Mouse (Mus musculus) stomach, embryonic 15.5 days (tissue): ENCODE measurements around the gene Pgf. TPM values are rescaled to one million over a fixed set of nuclear protein-coding genes. Genes with fewer than 3 reads are reported as not detected.
A peak's percentile ranks its signal among the peaks of the same experiment; 100 is the strongest.

ENCODE experiments used
- ATAC-seq: fragments of 200-750 bp; cut with Nextera tagmentation; 2 replicates; pipeline ENCODE4 v1.8.0; 2017; ENCODE audit warnings: low read depth, moderate number of reproducible peaks, moderate TSS enrichment; ENCODE audit not compliant: insufficient read depth, low FRiP score
- H3K27ac ChIP-seq: fragments of 300-500 bp; sonication (generic); 2 replicates; pipeline ENCODE4 v1.5.1; 2015; ENCODE audit warnings: mild to moderate bottlenecking, inconsistent platforms
- H3K27me3 ChIP-seq: fragments of 300-500 bp; sonication (generic); replicated peaks from 2 replicates; pipeline ENCODE4 v1.6.1; 2015; ENCODE audit warnings: inconsistent platforms
- H3K36me3 ChIP-seq: fragments of 300-500 bp; sonication (generic); 2 replicates; pipeline ENCODE4 v1.6.1; 2015; ENCODE audit warnings: inconsistent platforms
- H3K4me1 ChIP-seq: fragments of 300-500 bp; sonication (generic); 2 replicates; pipeline ENCODE4 v1.6.1; 2015; ENCODE audit warnings: inconsistent platforms
- H3K4me2 ChIP-seq: fragments of 300-500 bp; sonication (generic); 2 replicates; pipeline ENCODE4 v1.6.1; 2015; ENCODE audit warnings: mild to moderate bottlenecking, inconsistent platforms
- H3K4me3 ChIP-seq: fragments of 300-500 bp; sonication (generic); replicated peaks from 2 replicates; pipeline ENCODE4 v1.5.1; 2015; ENCODE audit warnings: inconsistent platforms
- H3K9ac ChIP-seq: fragments of 300-500 bp; sonication (generic); 2 replicates; pipeline ENCODE4 v1.6.1; 2015; ENCODE audit warnings: inconsistent platforms
- H3K9me3 ChIP-seq: fragments of 300-500 bp; sonication (generic); 2 replicates; pipeline ENCODE4 v1.6.1; 2016; ENCODE audit warnings: inconsistent platforms
- WGBS: fragments of 180-500 bp; shearing (Covaris S2); methylation state at CpG from one replicate; pipeline ENCODE4 v1.1.7; 2015; 5-methylcytosine and 5-hydroxymethylcytosine counted together
- polyA plus RNA-seq: library from polyadenylated mRNA; unstranded; fragments of >200 nt; fragmentation: Nextera tagmentation; extraction: Ambion mirVana; gene quantifications from 2 replicates; pipeline ENCODE4 v1.2.1, GENCODE M21; 2015

The Pgf gene
- polyA plus RNA-seq, 1 experiment from 2014 or later, result 14.7 TPM

- 85% methylated on average over 11 of the region's 11 CpGs for WGBS
- Histone ChIP-seq H3K4me3 (no peak overlapping the region), H3K4me1 (peaks cover 25% of the 10 kb centered on the region), H3K4me2 (no peak overlapping the region), H3K27me3 (no peaks in the 10 kb centered on the region), H3K27ac (no peak overlapping the region), H3K36me3 (peaks cover 3% of the 10 kb centered on the region; the same call in 1 of the 2 replicates), H3K9me3 (no peaks in the 10 kb centered on the region), H3K9ac (no peak overlapping the region)
- ATAC-seq, result no peak
Measured at GRCm38 (mm10) chr12:85170284-85170947, 7.2 kb downstream of the Pgf start.

GRCm38 (mm10) chr12:85169877-85170276 is 7.7 kb downstream of the Pgf start:
- Histone ChIP-seq H3K27ac (no peak overlapping the region), H3K36me3 (peaks cover 3% of the 10 kb centered on the region; the same call in 1 of the 2 replicates), H3K9me3 (no peaks in the 10 kb centered on the region), H3K4me1 (peaks cover 19% of the 10 kb centered on the region; the same call in 1 of the 2 replicates), H3K4me2 (0 out of 2 replicates have a peak overlapping the region, but pooled peaks have one; percentile 29), H3K27me3 (no peaks in the 10 kb centered on the region), H3K4me3 (no peak overlapping the region), H3K9ac (no peak overlapping the region)
- WGBS, result 72% methylated on average over 3 of the region's 3 CpGs
- no peak for ATAC-seq

GRCm38 (mm10) chr12:85169117-85169858 is 8.3 kb downstream of the Pgf start:
- ATAC-seq, result peak; percentile 57; the same call in 1 of the 2 replicates
- no peaks in the 10 kb centered on the region for H3K27me3 ChIP-seq
- peaks cover 3% of the 10 kb centered on the region; the same call in 1 of the 2 replicates for H3K36me3 ChIP-seq
- H3K4me2 ChIP-seq, result peak overlapping the region; percentile 29; the same call in 1 of the 2 replicates
- no peak overlapping the region for H3K9ac ChIP-seq
- 31% methylated on average over 27 of the region's 27 CpGs for WGBS
- H3K27ac ChIP-seq, result no peak overlapping the region
- H3K4me3 ChIP-seq, result peak overlapping the region; percentile 10; the same call in 1 of the 2 replicates
- peaks cover 17% of the 10 kb centered on the region; the same call in 1 of the 2 replicates for H3K4me1 ChIP-seq
- no peaks in the 10 kb centered on the region for H3K9me3 ChIP-seq

GRCm38 (mm10) chr12:85166631-85167030 is 11.0 kb downstream of the Pgf start:
- no peak for ATAC-seq
- H3K4me2 ChIP-seq, result no peak overlapping the region
- H3K36me3 ChIP-seq, result no peaks in the 10 kb centered on the region; the same call in 1 of the 2 replicates
- no peak overlapping the region for H3K27ac ChIP-seq
- WGBS, result 86% methylated on average over 9 of the region's 9 CpGs
- H3K27me3 ChIP-seq, result no peaks in the 10 kb centered on the region
- no peak overlapping the region for H3K9ac ChIP-seq
- H3K9me3 ChIP-seq, result no peaks in the 10 kb centered on the region
- H3K4me3 ChIP-seq, result no peak overlapping the region
- peaks cover 8% of the 10 kb centered on the region; the same call in 1 of the 2 replicates for H3K4me1 ChIP-seq

GRCm38 (mm10) chr12:85164996-85165395 is 12.6 kb downstream of the Pgf start:
- H3K36me3 ChIP-seq, result no peaks in the 10 kb centered on the region; the same call in 1 of the 2 replicates
- no peaks in the 10 kb centered on the region for H3K9me3 ChIP-seq
- 73% methylated on average over 5 of the region's 5 CpGs for WGBS
- H3K9ac ChIP-seq, result no peak overlapping the region
- H3K27me3 ChIP-seq, result no peaks in the 10 kb centered on the region
- H3K4me2 ChIP-seq, result no peak overlapping the region
- ATAC-seq, result no peak
- peaks cover 7% of the 10 kb centered on the region; the same call in 1 of the 2 replicates for H3K4me1 ChIP-seq
- H3K4me3 ChIP-seq, result no peak overlapping the region
- no peak overlapping the region for H3K27ac ChIP-seq

DNA sequence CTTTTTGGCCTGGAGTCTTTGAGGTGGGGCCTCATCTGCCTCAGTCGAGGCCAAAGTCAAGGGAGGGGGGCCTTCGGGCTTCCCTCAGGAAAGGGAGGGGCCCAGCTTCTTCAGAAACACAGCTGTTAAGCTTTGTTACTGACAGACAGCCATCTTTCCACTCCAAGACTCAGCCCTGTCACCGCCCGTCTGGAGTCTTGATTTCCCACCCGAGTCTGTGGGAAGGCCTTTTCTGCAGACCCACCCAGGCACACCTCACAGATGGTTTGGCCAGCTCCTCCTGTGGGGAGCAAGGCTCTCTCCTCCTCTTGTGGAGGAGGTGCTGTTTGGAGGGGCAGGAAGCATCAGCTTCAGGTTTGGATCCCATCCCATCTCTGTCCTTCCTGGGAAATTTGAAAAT is 18.0 kb downstream of the Pgf start:
- Histone ChIP-seq H3K9me3 (no peaks in the 10 kb centered on the region), H3K4me3 (no peak overlapping the region), H3K4me1 (peaks cover 4% of the 10 kb centered on the region; the same call in 1 of the 2 replicates), H3K9ac (no peak overlapping the region), H3K4me2 (no peak overlapping the region), H3K36me3 (no peaks in the 10 kb centered on the region), H3K27me3 (no peaks in the 10 kb centered on the region), H3K27ac (no peak overlapping the region)
- ATAC-seq, result no peak; the same call in 1 of the 2 replicates
- 64% methylated on average over 5 of the region's 5 CpGs for WGBS

DNA sequence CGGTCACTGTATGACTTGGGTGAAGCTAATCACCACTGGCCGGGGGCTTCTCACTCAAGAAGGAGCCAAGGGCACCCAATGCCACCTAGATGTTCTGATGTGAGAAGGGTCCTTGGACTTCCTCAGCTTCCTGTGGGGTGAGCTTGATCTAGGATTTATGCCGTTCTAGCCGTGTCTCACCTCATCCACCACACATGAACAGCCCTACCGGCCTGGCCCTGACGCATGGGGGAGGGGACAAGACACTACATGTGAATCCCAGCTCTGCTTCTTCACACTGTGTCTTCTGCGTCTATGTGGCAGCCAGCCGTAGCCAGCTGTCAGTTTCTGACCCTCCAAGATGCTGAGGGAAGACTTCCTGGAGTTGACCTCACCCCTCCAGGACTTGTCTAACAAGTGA is 18.8 kb downstream of the Pgf start:
- Histone ChIP-seq H3K4me3 (no peak overlapping the region), H3K36me3 (no peaks in the 10 kb centered on the region), H3K9ac (no peak overlapping the region), H3K4me1 (peaks cover 4% of the 10 kb centered on the region; the same call in 1 of the 2 replicates), H3K27me3 (no peaks in the 10 kb centered on the region), H3K9me3 (no peaks in the 10 kb centered on the region), H3K27ac (no peak overlapping the region), H3K4me2 (no peak overlapping the region)
- ATAC-seq, result no peak
- 91% methylated on average over 8 of the region's 8 CpGs for WGBS

GRCm38 (mm10) chr12:85157797-85158460 is 19.7 kb downstream of the Pgf start:
- Histone ChIP-seq H3K9ac (no peak overlapping the region), H3K27ac (no peak overlapping the region), H3K27me3 (no peaks in the 10 kb centered on the region), H3K9me3 (no peaks in the 10 kb centered on the region), H3K36me3 (no peaks in the 10 kb centered on the region), H3K4me1 (peaks cover 4% of the 10 kb centered on the region; the same call in 1 of the 2 replicates), H3K4me3 (no peak overlapping the region), H3K4me2 (no peak overlapping the region)
- ATAC-seq, result no peak
- 85% methylated on average over 14 of the region's 14 CpGs for WGBS

GRCm38 (mm10) chr12:85156324-85156723 is 21.3 kb downstream of the Pgf start:
- Histone ChIP-seq H3K27me3 (0 out of 2 replicates have a peak, but pooled peaks cover 4% of the 10 kb centered on the region), H3K27ac (0 out of 2 replicates have a peak overlapping the region, but pooled peaks have one; percentile 44), H3K9ac (no peak overlapping the region), H3K9me3 (no peaks in the 10 kb centered on the region), H3K4me1 (peaks cover 7% of the 10 kb centered on the region; the same call in 1 of the 2 replicates), H3K4me2 (no peak overlapping the region), H3K36me3 (no peaks in the 10 kb centered on the region), H3K4me3 (no peak overlapping the region)
- 19% methylated on average over 6 of the region's 6 CpGs for WGBS
- no peak for ATAC-seq

DNA sequence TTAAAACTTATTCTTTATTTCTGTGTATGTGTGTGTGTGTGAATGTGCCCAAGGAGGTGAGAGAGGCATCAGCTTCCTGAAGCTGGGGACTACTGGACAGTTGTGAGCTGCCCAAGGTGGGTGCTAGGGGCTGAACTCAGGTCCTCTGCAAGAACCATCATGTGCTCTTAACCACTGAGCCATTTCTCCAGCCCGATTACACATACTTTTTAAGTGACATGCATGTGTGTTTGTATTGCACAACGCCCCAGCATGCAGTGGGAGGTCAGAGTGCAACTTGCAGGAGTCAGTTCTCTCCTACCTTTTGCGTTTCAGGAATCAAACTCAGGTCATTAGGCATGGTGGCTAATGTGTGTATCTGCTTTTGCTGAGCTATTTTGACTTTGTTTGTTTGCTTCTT is 24.6 kb downstream of the Pgf start:
- H3K27ac ChIP-seq, result no peak overlapping the region

DNA sequence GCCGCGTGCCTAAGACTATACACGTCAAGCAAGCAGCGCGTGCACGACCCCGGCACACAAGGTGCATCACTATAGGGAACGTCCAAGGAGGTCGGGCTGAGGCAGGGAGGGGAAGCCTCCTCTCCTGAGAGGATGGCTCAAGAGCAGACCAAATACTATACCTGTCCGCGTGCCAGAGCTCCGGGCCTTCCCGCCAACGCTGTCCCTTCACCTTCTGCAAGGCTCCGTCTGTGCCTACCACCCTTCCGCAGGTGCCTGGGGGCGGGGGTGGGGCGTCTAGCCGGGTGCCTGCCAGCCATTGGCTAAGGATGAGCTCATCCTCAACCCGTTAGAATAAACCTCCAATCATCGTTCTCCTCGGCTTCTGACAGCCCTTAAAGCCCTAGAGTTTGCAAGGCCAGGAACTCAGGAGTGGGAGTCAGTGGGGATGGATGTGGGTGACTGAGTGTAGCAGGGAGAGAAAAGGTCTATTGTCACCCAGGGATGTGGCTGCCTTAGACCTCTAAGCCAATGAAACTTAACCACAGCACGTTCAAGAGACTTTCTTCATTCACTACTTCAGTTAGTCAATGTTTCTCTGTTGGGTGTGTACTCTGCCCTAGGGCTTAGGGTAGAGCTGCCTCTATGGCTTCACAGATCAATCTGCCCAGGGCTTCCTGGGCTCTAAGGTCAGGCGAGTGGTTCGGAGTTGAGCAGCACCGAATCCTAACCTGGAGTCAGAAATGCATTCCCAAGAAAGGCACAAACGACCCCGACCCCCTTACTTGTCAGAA is 26.4 kb downstream of the Pgf start, which contains the start of gene Rps6kl1:
Gene Rps6kl1 (minus strand): TSS at position 263 of the 773 bp plus-strand sequence.
- H3K4me1 ChIP-seq, result peaks cover 13% of the 10 kb centered on the region
- 0 out of 2 replicates have a peak, but pooled peaks cover 8% of the 10 kb centered on the region for H3K27me3 ChIP-seq
- peak; percentile 56; the same call in 1 of the 2 replicates for ATAC-seq
- 14% methylated on average over 28 of the region's 28 CpGs for WGBS
- H3K9ac ChIP-seq, result no peak within 1 kb of the TSS
- H3K36me3 ChIP-seq, result no peaks in the 10 kb centered on the region
- H3K4me2 ChIP-seq, result peak within 1 kb of the TSS; percentile 49
- no peak within 1 kb of the TSS for H3K27ac ChIP-seq
- peak within 1 kb of the TSS; percentile 19 for H3K4me3 ChIP-seq
- H3K9me3 ChIP-seq, result no peaks in the 10 kb centered on the region

More for the DNA sequence above, 24.6 kb downstream of the Pgf start:
- Histone ChIP-seq H3K4me1 (peaks cover 10% of the 10 kb centered on the region; the same call in 1 of the 2 replicates), H3K4me3 (no peak overlapping the region), H3K9ac (no peak overlapping the region), H3K9me3 (no peaks in the 10 kb centered on the region), H3K4me2 (no peak overlapping the region), H3K36me3 (no peaks in the 10 kb centered on the region), H3K27me3 (0 out of 2 replicates have a peak, but pooled peaks cover 8% of the 10 kb centered on the region)
- no peak for ATAC-seq
- 63% methylated on average over 3 of the region's 3 CpGs for WGBS
